ENCODE assay signal across 18 mouse cellular contexts in genomic region chr17:78889184-78889583, GRCm38 (mm10). TPM values are rescaled to one million over a fixed set of nuclear protein-coding genes. Genes with fewer than 3 reads are reported as not detected.
DNase-seq lines count a peak whose midpoint lies in the region; ATAC-seq lines count a peak whose summit lies in the region.
"Had no signal": no experiment of that assay in that cellular context is flagged by ENCODE, and none has a peak within 500 bp of the region (broad histone marks: within the 10 kb centered on the region; RNA-seq: fewer than 3 reads in every experiment).

No protein-coding gene starts in this region.

- peak; percentile 43 for ATAC-seq in cerebellum, adult (ENCODE audit: insufficient number of reproducible peaks, low FRiP score, low TSS enrichment)
- ATAC-seq: CD4-positive, CD25-positive, alpha-beta regulatory T cell, adult 4 months; inflammation-experienced regulatory T-cells, adult 6 months; liver, embryonic 12.5 days; Patski had no signal

- no peak for DNase-seq in cerebellum, adult 9-10 months
- peak; percentile 76 for DNase-seq in heart, adult 11 months
- DNase-seq in heart, postnatal 4 days, result no peak
- peak; percentile 27 for DNase-seq in brain, adult 2 months (ENCODE audit: low read depth, low spot score)
- DNase-seq in cerebellum, postnatal 25 days, result peak; percentile 61 to 72
- DNase-seq in spleen, postnatal 36 days (ENCODE audit: low spot score in 2 of 2), result no peak
- no peak for DNase-seq in frontal cortex, postnatal 14 days (ENCODE audit: low spot score in 2 of 2)
- DNase-seq: kidney, adult 2 months; kidney, postnatal 10 days; lung, embryonic 14.5 days; right cerebral cortex, adult 18-20 months had no signal

RNA-seq across cellular contexts. Expression of gene Eif2ak2, which starts 6.8 kb away (rescaled TPM):
- total RNA-seq in heart, postnatal 4 days (2021), result 10 to 100 TPM; 20.9 to 23.2 TPM

RNA-seq across cellular contexts. Expression of gene Sult6b1, which starts 17.6 kb away (rescaled TPM):
- not detected for total RNA-seq in heart, postnatal 4 days (2021)
- total RNA-seq: gastrocnemius, postnatal 4 days; layer of hippocampus, adult 2 months had no signal

RNA-seq across cellular contexts. Expression of gene Cebpzos, which starts 27.1 kb away (rescaled TPM):
- total RNA-seq in heart, postnatal 4 days (2021), result 10 to 100 TPM; 39.7 to 40.9 TPM

RNA-seq across cellular contexts. Expression of gene Cebpz, which starts 47.7 kb away (rescaled TPM):
- total RNA-seq in heart, postnatal 4 days (2021), result 10 to 100 TPM; 19.3 to 20.6 TPM

RNA-seq across cellular contexts. Expression of gene Ndufaf7, which starts 47.8 kb away (rescaled TPM):
- total RNA-seq in heart, postnatal 4 days (2021), result 10 to 100 TPM; 49.2 to 53.5 TPM

Comparison
In these comparisons a context has a peak if more than half of its experiments do, and no peak if none do; other contexts are left out.
1. DNase-seq: peak in heart, adult 11 months (single experiment), brain, adult 2 months (single experiment) and cerebellum, postnatal 25 days (2 of 2); none in cerebellum, adult 9-10 months (single experiment), heart, postnatal 4 days (single experiment), spleen, postnatal 36 days (0 of 2) and frontal cortex, postnatal 14 days (0 of 2).